15 mouse cellular contexts compared by ENCODE assay signal in the genomic region with DNA sequence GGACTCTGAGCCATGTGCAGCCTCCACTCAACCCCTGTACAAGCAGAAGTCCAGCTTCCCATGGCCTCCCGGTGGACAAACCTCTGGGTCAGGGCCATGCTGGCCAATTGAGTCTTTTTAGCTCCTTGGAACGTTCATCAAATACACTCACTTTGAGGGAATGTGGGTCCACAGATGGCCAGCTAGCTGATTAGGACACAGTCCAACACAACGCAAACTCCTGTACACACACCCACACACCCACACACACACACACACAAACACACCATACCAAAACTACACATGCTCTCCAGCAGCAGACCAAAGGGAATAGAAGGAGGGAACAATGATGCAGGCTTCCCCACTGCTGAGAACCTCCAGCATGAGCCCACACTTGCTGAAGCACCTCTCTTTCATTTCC. TPM values are rescaled to one million over a fixed set of nuclear protein-coding genes. Genes with fewer than 3 reads are reported as not detected.
A peak's percentile ranks its signal among the peaks of the same experiment; 100 is the strongest.
DNase-seq lines count a peak whose midpoint lies in the region; ATAC-seq and TF ChIP-seq lines count a peak whose summit lies in the region.
"Had no signal": no experiment of that assay in that cellular context is flagged by ENCODE, and none has a peak within 500 bp of the region (broad histone marks: within the 10 kb centered on the region; RNA-seq: fewer than 3 reads in every experiment).

No protein-coding gene starts in this region.

- no peak overlapping the region for H3K27ac ChIP-seq in gastrocnemius, adult 2 months
- H3K27ac ChIP-seq: embryonic facial prominence, embryonic 15.5 days; forebrain, embryonic 13.5 days; kidney, postnatal 0 days; left cerebral cortex, adult 2 months had no signal

- peak; percentile 47 for DNase-seq in gastrocnemius, adult 2 months
- no peak for DNase-seq in gastrocnemius, postnatal 10 days
- DNase-seq in Muller cell, postnatal 12 days (ENCODE audit: inconsistent ontology term): peak; percentile 67
- DNase-seq in heart, postnatal 10 days: peak; percentile 28 to 33
- DNase-seq in layer of hippocampus, postnatal 14 days (ENCODE audit: low spot score in 2 of 2): peak; percentile 26 to 29
- DNase-seq in lung, postnatal 36 days: no peak
- DNase-seq in natural killer cell, adult 2 months (ENCODE audit: low spot score in 2 of 2): no peak
- DNase-seq: cerebellum, adult 2 months had no signal

- ATAC-seq in monocyte, adult 5-6 weeks (replicated peaks; ENCODE audit: insufficient number of reproducible peaks, low FRiP score, low TSS enrichment, poor library complexity, severe bottlenecking): no peak
- ATAC-seq: intestine, embryonic 16.5 days had no signal

- TF ChIP-seq CTCF in gastrocnemius, adult 2 months (IDR thresholded peaks at IDR 0.05): no peak

- H3K4me3 ChIP-seq in gastrocnemius, adult 2 months: no peak overlapping the region
- H3K4me3 ChIP-seq: embryonic facial prominence, embryonic 15.5 days; forebrain, embryonic 13.5 days; left cerebral cortex, adult 2 months had no signal

- intact Hi-C loops in gastrocnemius, adult 2 months (cut with DNase I): no loop called here
- intact Hi-C loops in heart, postnatal 10 days (cut with DNase I): no loop called here

RNA-seq across cellular contexts. Expression of a gene that starts 9.6 kb away (rescaled TPM):
- total RNA-seq in gastrocnemius, adult 2 months (2021): under 1 TPM in 1 of 2 experiments, not detected in 1; 0.28 TPM
- total RNA-seq in gastrocnemius, postnatal 10 days (2021): under 1 TPM in 1 of 2 experiments, not detected in 1; 0.38 TPM
- total RNA-seq in heart, postnatal 10 days (2021): 1 to 10 TPM in 1 of 2 experiments, under 1 TPM in 1; 0.62 to 1.1 TPM
- 1 to 10 TPM in 1 of 2 experiments, under 1 TPM in 1; 0.76 to 1.2 TPM for total RNA-seq in layer of hippocampus, postnatal 14 days (2021)
- total RNA-seq in monocyte, adult 5-6 weeks (2017): 37.7 to 97.9 TPM (median 42.7 TPM) in 3 replicates
- total RNA-seq: left cerebral cortex, adult 2 months had no signal

RNA-seq across cellular contexts. Expression of a gene that starts 17.3 kb away (rescaled TPM):
- total RNA-seq in gastrocnemius, adult 2 months (2021): not detected
- total RNA-seq in gastrocnemius, postnatal 10 days (2021): under 1 TPM in 1 of 2 experiments, not detected in 1; 0.77 TPM
- 1 to 10 TPM in 1 of 2 experiments, under 1 TPM in 1; 0.62 to 1.6 TPM for total RNA-seq in heart, postnatal 10 days (2021)
- under 1 TPM; 0.64 to 0.88 TPM for total RNA-seq in layer of hippocampus, postnatal 14 days (2021)
- 0.49 TPM in 1 of 3 replicates, not detected in the others for total RNA-seq in monocyte, adult 5-6 weeks (2017)
- total RNA-seq: adrenal gland, adult 18-20 months had no signal

RNA-seq across cellular contexts. Expression of a gene that starts 31.3 kb away (rescaled TPM):
- not detected for total RNA-seq in gastrocnemius, adult 2 months (2021)
- under 1 TPM in 1 of 2 experiments, not detected in 1; 0.16 TPM for total RNA-seq in gastrocnemius, postnatal 10 days (2021)
- not detected for total RNA-seq in heart, postnatal 10 days (2021)
- not detected for total RNA-seq in layer of hippocampus, postnatal 14 days (2021)
- 0.86 to 3.9 TPM (median 1.1 TPM) in 3 replicates for total RNA-seq in monocyte, adult 5-6 weeks (2017)
- total RNA-seq: left cerebral cortex, adult 2 months had no signal

Comparison
In these comparisons a context has a peak if more than half of its experiments do, and no peak if none do; other contexts are left out.
1. DNase-seq: peak in gastrocnemius, adult 2 months (single experiment), Muller cell, postnatal 12 days (single experiment), heart, postnatal 10 days (2 of 2) and layer of hippocampus, postnatal 14 days (2 of 2); none in gastrocnemius, postnatal 10 days (single experiment), lung, postnatal 36 days (single experiment) and natural killer cell, adult 2 months (0 of 2).
2. RNA of a gene that starts 9.6 kb away (total RNA-seq): 37.7 to 97.9 TPM in monocyte, adult 5-6 weeks; 0.76 to 1.2 TPM in layer of hippocampus, postnatal 14 days, 0.62 to 1.1 TPM in heart, postnatal 10 days, 0.38 TPM in gastrocnemius, postnatal 10 days and 0.28 TPM in gastrocnemius, adult 2 months; every median in the first group is over 10 times any median in the second.